Mouse (Mus musculus) ES-E14 (cell line): Measurements from ENCODE around the gene Wnk2.

Source experiments
- CHD2 ChIP-seq: IDR thresholded peaks from 2 replicates; pipeline ENCODE4 v1.6.1; 2014; ENCODE audit warnings: mild to moderate bottlenecking, low read depth, low read length, inconsistent platforms
- HCFC1 ChIP-seq: IDR thresholded peaks from 2 replicates; pipeline ENCODE4 v1.6.1; 2012; ENCODE audit warnings: low read length, inconsistent platforms, borderline replicate concordance; ENCODE audit not compliant: insufficient read depth

DNA sequence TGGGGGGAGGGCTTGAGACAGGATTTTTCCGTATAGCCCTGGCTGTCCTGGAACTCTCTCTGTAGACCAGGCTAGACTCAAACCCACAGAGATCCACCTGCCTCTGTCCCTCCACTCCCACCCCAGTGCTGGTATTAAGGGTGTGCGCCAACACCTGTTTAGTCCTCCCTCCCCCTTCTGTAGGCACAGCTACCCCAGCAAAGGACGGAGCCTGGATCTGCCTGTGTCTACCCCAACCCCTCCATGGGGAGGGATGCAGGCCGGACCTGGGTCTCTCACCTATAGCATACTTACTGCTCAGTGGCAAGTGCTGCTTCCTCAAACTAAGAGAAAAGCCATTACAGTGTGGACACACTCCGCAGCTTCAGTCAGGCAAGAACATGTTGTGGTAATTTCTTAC, 32.5 kb upstream of the Wnk2 start:
- no peak for TF ChIP-seq HCFC1
- no peak for TF ChIP-seq CHD2
